Mouse (Mus musculus) lung, postnatal 0 days (tissue): ENCODE measurements around the gene Max. TPM values are rescaled to one million over a fixed set of nuclear protein-coding genes. Genes with fewer than 3 reads are reported as not detected.
A peak's percentile ranks its signal among the peaks of the same experiment; 100 is the strongest.

ENCODE experiments used
- ATAC-seq: fragments of 200-750 bp; cut with Nextera tagmentation; 2 replicates; pipeline ENCODE4 v1.8.0; 2017; ENCODE audit warnings: moderate library complexity
- DNase-seq: peaks from one replicate; pipeline ENCODE4 v3.0.0-alpha.2; 2016; ENCODE audit warnings: low spot score
- H3K27ac ChIP-seq: fragments of 300-500 bp; sonication (generic); 2 replicates; pipeline ENCODE4 v1.5.1; 2014; ENCODE audit warnings: antibody characterized with exemption, mild to moderate bottlenecking, low read length, mixed read lengths
- H3K27me3 ChIP-seq: fragments of 300-500 bp; sonication (generic); replicated peaks from 2 replicates; pipeline ENCODE4 v1.6.1; 2014; ENCODE audit warnings: low read length, mixed read lengths; ENCODE audit not compliant: insufficient read depth
- H3K36me3 ChIP-seq: fragments of 300-500 bp; sonication (generic); 2 replicates; pipeline ENCODE4 v1.6.1; 2014; ENCODE audit warnings: low read length, mixed read lengths; ENCODE audit not compliant: insufficient read depth
- H3K4me1 ChIP-seq: fragments of 300-500 bp; sonication (generic); 2 replicates; pipeline ENCODE4 v1.6.1; 2014; ENCODE audit warnings: antibody characterized with exemption, low read depth, low read length, mixed read lengths; ENCODE audit not compliant: insufficient read depth
- H3K4me2 ChIP-seq: fragments of 300-500 bp; sonication (generic); replicated peaks from 2 replicates; pipeline ENCODE4 v1.6.1; 2014; ENCODE audit warnings: low read depth, mild to moderate bottlenecking, low read length, moderate library complexity, mixed read lengths
- H3K4me3 ChIP-seq: fragments of 300-500 bp; sonication (generic); 2 replicates; pipeline ENCODE4 v1.5.1; 2014; ENCODE audit warnings: low read depth, low read length
- H3K9ac ChIP-seq: fragments of 300-500 bp; sonication (generic); replicated peaks from 2 replicates; pipeline ENCODE4 v1.6.1; 2014; ENCODE audit warnings: low read depth, mild to moderate bottlenecking
- H3K9me3 ChIP-seq: fragments of 300-500 bp; sonication (generic); 2 replicates; pipeline ENCODE4 v1.6.1; 2016; ENCODE audit warnings: low read length, mixed read lengths
- CTCF ChIP-seq: IDR thresholded peaks from 2 replicates; pipeline ENCODE4 v1.5.1; 2016; ENCODE audit warnings: antibody characterized with exemption, mild to moderate bottlenecking
- EP300 ChIP-seq: IDR thresholded peaks from 2 replicates; pipeline ENCODE4 v1.6.1; 2016; ENCODE audit warnings: antibody characterized with exemption, mild to moderate bottlenecking, control low read depth
- WGBS: fragments of 180-500 bp; shearing (Covaris S2); extraction: QIAGEN DNeasy Blood & Tissue Kit; methylation state at CpG from one replicate; pipeline ENCODE4 v1.1.7; 2014; 5-methylcytosine and 5-hydroxymethylcytosine counted together
- polyA plus RNA-seq: library from polyadenylated mRNA; unstranded; fragments of >200 nt; fragmentation: Nextera tagmentation; extraction: Ambion mirVana; gene quantifications from 2 replicates; pipeline ENCODE4 v1.2.1, GENCODE M21; 2015

Max gene
- polyA plus RNA-seq, 1 experiment from 2014 or later, result 20.9 TPM

DNA sequence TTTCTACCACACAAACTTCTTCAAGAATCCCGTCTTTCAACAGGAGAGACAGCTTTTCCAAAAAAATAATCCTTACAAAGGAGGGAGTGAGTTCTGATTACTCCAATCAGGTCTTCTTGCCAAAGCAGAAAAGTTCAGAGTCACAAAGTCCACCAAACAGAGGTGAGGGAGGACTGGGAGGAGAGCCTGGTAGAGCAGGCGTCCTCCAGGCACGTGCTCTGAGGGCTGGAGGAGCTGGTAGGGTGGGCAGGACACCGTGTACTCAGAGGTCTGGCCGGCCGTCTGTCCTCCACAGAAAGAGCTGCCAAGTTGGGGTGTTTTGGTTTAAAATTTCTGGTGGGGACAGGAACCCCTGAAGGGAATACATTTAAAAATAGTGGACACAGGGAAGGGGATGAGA is 24.0 kb downstream of the Max start:
- Histone ChIP-seq H3K9me3 (no peaks in the 10 kb centered on the region), H3K4me1 (no peaks in the 10 kb centered on the region), H3K27me3 (no peaks in the 10 kb centered on the region), H3K9ac (no peak overlapping the region), H3K4me3 (no peak overlapping the region), H3K27ac (no peak overlapping the region), H3K36me3 (peaks cover 59% of the 10 kb centered on the region), H3K4me2 (no peak overlapping the region)
- no peak for ATAC-seq
- TF ChIP-seq CTCF, result no peak
- TF ChIP-seq EP300, result no peak
- WGBS, result 93% methylated on average over 6 of the region's 6 CpGs
- DNase-seq, result no peak

DNA sequence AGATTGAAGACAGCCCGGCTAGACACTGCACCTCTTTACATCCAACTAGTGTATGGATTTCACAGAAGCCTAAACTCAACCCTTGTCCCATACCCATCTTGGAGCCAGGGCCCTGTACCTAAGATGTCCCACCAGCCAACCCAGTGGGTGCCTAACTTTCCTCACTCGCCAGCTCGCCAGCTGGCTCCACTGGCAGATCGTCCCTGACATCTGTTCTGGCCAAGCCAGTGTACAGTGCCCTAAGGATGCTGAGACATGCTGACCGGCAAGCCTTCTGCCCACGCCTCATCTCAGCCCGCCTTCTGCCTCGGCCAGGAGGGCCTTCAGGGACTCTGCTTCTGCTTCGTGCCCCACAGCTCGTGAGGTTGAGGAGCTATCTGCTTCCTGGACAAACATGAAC is 25.8 kb downstream of the Max start:
- Histone ChIP-seq H3K27ac (no peak overlapping the region), H3K9ac (no peak overlapping the region), H3K27me3 (no peaks in the 10 kb centered on the region), H3K36me3 (peaks cover 49% of the 10 kb centered on the region), H3K4me3 (no peak overlapping the region), H3K4me1 (no peaks in the 10 kb centered on the region), H3K4me2 (no peak overlapping the region), H3K9me3 (no peaks in the 10 kb centered on the region)
- 91% methylated on average over 10 of the region's 10 CpGs for WGBS
- TF ChIP-seq EP300 (no peak), CTCF (no peak)
- no peak for ATAC-seq
- no peak for DNase-seq

DNA sequence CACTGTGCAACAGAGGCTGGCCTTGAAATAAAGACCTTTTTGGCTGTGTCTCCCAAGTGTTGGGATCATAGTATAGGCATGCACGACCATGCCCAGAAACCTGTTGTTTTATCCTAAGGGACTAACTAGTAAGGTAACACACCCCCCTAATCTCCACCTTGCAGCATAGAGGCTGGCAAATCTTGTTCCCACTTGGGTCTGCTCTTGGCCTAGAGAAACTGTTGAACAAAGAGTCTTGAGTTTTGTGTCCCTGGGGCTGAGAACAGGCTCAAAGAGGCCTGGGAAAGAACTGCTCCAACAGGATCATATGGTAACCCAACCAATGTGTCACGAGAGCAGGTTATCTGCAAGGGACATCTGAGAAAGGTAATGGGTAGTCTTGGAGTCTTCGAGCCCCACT is 27.6 kb downstream of the Max start:
- Histone ChIP-seq H3K27me3 (no peaks in the 10 kb centered on the region), H3K9me3 (no peaks in the 10 kb centered on the region), H3K4me2 (no peak overlapping the region), H3K36me3 (peaks cover 34% of the 10 kb centered on the region; the same call in 1 of the 2 replicates), H3K4me1 (no peaks in the 10 kb centered on the region), H3K4me3 (no peak overlapping the region), H3K27ac (no peak overlapping the region), H3K9ac (no peak overlapping the region)
- 92% methylated on average over 3 of the region's 3 CpGs for WGBS
- TF ChIP-seq EP300, result no peak
- no peak for TF ChIP-seq CTCF
- DNase-seq, result no peak
- ATAC-seq, result no peak

- 63% methylated on average over 6 of the region's 6 CpGs for WGBS
- Histone ChIP-seq H3K36me3 (peaks cover 24% of the 10 kb centered on the region), H3K9ac (no peak overlapping the region), H3K27me3 (no peaks in the 10 kb centered on the region), H3K4me1 (no peaks in the 10 kb centered on the region), H3K4me2 (no peak overlapping the region), H3K9me3 (no peaks in the 10 kb centered on the region), H3K4me3 (no peak overlapping the region), H3K27ac (no peak overlapping the region)
- DNase-seq, result no peak
- TF ChIP-seq EP300 (no peak), CTCF (no peak)
- ATAC-seq, result no peak
Measured at GRCm38 (mm10) chr12:76932688-76933060, 29.3 kb downstream of the Max start.

GRCm38 (mm10) chr12:76931739-76932687 is 30.0 kb downstream of the Max start:
- no peaks in the 10 kb centered on the region for H3K4me1 ChIP-seq
- H3K4me2 ChIP-seq, result no peak overlapping the region
- 73% methylated on average over 14 of the region's 14 CpGs for WGBS
- peak; percentile 46 for ATAC-seq
- H3K27me3 ChIP-seq, result no peaks in the 10 kb centered on the region
- no peak overlapping the region for H3K4me3 ChIP-seq
- peak overlapping the region; percentile 32; the same call in 1 of the 2 replicates for H3K27ac ChIP-seq
- peak; percentile 36 for DNase-seq
- no peak for TF ChIP-seq EP300
- TF ChIP-seq CTCF, result no peak
- peaks cover 22% of the 10 kb centered on the region for H3K36me3 ChIP-seq
- no peak overlapping the region for H3K9ac ChIP-seq
- H3K9me3 ChIP-seq, result no peaks in the 10 kb centered on the region

DNA sequence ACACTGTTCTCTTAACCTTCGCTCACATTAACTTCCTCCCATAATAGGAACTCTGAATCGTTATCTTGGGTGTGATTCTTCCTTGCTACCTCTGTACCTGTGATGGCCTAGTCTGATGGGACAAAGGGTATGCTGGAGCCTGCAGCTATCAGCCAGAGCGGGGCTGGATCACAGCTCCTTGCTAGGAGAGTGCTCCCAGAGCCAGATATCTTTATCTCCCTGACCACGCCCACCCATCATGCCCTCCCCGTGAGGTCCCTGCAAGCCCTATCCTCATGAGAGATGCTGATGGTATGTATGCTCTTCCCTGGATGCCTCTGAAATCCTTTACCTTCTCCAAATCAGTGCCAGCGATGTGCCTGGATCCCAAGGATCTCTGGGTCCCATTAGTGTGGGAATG is 31.8 kb downstream of the Max start:
- TF ChIP-seq EP300 (no peak), CTCF (no peak)

More for the DNA sequence above, 31.8 kb downstream of the Max start:
- no peak for ATAC-seq
- DNase-seq, result no peak
- peaks cover 8% of the 10 kb centered on the region; the same call in 1 of the 2 replicates for H3K36me3 ChIP-seq
- H3K4me3 ChIP-seq, result no peak overlapping the region
- 66% methylated on average over 6 of the region's 6 CpGs for WGBS
- no peaks in the 10 kb centered on the region for H3K9me3 ChIP-seq
- no peak overlapping the region for H3K27ac ChIP-seq
- H3K4me1 ChIP-seq, result no peaks in the 10 kb centered on the region
- no peak overlapping the region for H3K9ac ChIP-seq
- no peaks in the 10 kb centered on the region for H3K27me3 ChIP-seq
- no peak overlapping the region for H3K4me2 ChIP-seq
